Mouse (Mus musculus) limb, embryonic 10.5 days (tissue): ENCODE results near the gene Nrxn1. TPM values are rescaled to one million over a fixed set of nuclear protein-coding genes. Genes with fewer than 3 reads are reported as not detected.

ENCODE experiments used
- DNase-seq: peaks from one replicate; pipeline ENCODE4 v3.0.0-alpha.2; 2017; ENCODE audit warnings: low spot score
- H3K27ac ChIP-seq: fragments of 300-500 bp; sonication (generic); 2 replicates; pipeline ENCODE4 v1.5.1; 2016; ENCODE audit warnings: mild to moderate bottlenecking
- H3K27me3 ChIP-seq: fragments of 300-500 bp; sonication (generic); 2 replicates; pipeline ENCODE4 v1.6.1; 2016; ENCODE audit warnings: low read depth, mild to moderate bottlenecking; ENCODE audit not compliant: poor library complexity, severe bottlenecking
- H3K36me3 ChIP-seq: fragments of 300-500 bp; sonication (generic); 2 replicates; pipeline ENCODE4 v1.6.1; 2016; ENCODE audit warnings: mild to moderate bottlenecking, moderate library complexity
- H3K4me1 ChIP-seq: fragments of 300-500 bp; sonication (generic); 2 replicates; pipeline ENCODE4 v1.6.1; 2016
- H3K4me3 ChIP-seq: fragments of 300-500 bp; sonication (generic); 2 replicates; pipeline ENCODE4 v1.5.1; 2016; ENCODE audit warnings: mild to moderate bottlenecking, moderate library complexity
- H3K9me3 ChIP-seq: fragments of 300-500 bp; sonication (generic); replicated peaks from 2 replicates; pipeline ENCODE4 v1.6.1; 2016; ENCODE audit warnings: mild to moderate bottlenecking
- WGBS: fragments of 180-500 bp; shearing (Covaris S2); methylation state at CpG from one replicate; pipeline ENCODE4 v1.1.7; 2016; 5-methylcytosine and 5-hydroxymethylcytosine counted together
- polyA plus RNA-seq: library from polyadenylated mRNA; unstranded; fragments of >200 nt; fragmentation: Nextera tagmentation; extraction: Ambion mirVana; gene quantifications from 2 replicates; pipeline ENCODE4 v1.2.1, GENCODE M21; 2016

Nrxn1 gene
- polyA plus RNA-seq, result 1.3 and 1.8 TPM in 2 replicates

DNA sequence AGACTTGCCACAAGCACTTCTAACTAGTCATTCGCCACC, at the start of gene Nrxn1:
Nrxn1 (minus strand) TSS at position 30 of the 39 bp plus-strand sequence.
- DNase-seq, result no peak
- Histone ChIP-seq H3K27ac (no peak within 1 kb of the TSS), H3K4me1 (peaks cover 3% of the 10 kb centered on the region; the same call in 1 of the 2 replicates), H3K36me3 (no peaks in the 10 kb centered on the region), H3K27me3 (peaks cover 10% of the 10 kb centered on the region; the same call in 1 of the 2 replicates), H3K9me3 (no peaks in the 10 kb centered on the region), H3K4me3 (no peak within 1 kb of the TSS)
- 0% methylated on average over 1 of the region's 1 CpGs for WGBS

- Histone ChIP-seq H3K9me3 (no peaks in the 10 kb centered on the region), H3K27ac (no peak overlapping the region), H3K36me3 (no peaks in the 10 kb centered on the region), H3K4me1 (no peaks in the 10 kb centered on the region), H3K27me3 (no peaks in the 10 kb centered on the region), H3K4me3 (no peak overlapping the region)
- no peak for DNase-seq
- 84% methylated on average over 3 of the region's 3 CpGs for WGBS
Observed at GRCm38 (mm10) chr17:91136859-91137258, 44.0 kb upstream of the Nrxn1 start.

- 85% methylated on average over 3 of the region's 3 CpGs for WGBS
- H3K27me3 ChIP-seq, result no peaks in the 10 kb centered on the region
Observed at GRCm38 (mm10) chr17:91112880-91113628, 20.2 kb upstream of the Nrxn1 start.

GRCm38 (mm10) chr17:91112085-91112484, 19.2 kb upstream of the Nrxn1 start:
- H3K27me3 ChIP-seq, result no peaks in the 10 kb centered on the region
- no peak overlapping the region for H3K27ac ChIP-seq
- no peak overlapping the region for H3K4me3 ChIP-seq
- no peaks in the 10 kb centered on the region for H3K4me1 ChIP-seq
- no peaks in the 10 kb centered on the region for H3K36me3 ChIP-seq
- H3K9me3 ChIP-seq, result no peaks in the 10 kb centered on the region
- no peak for DNase-seq
- 94% methylated on average over 1 of the region's 1 CpGs for WGBS

More at GRCm38 (mm10) chr17:91112880-91113628, 20.2 kb upstream of the Nrxn1 start:
- no peaks in the 10 kb centered on the region for H3K4me1 ChIP-seq
- DNase-seq, result no peak
- H3K27ac ChIP-seq, result no peak overlapping the region
- H3K4me3 ChIP-seq, result no peak overlapping the region
- H3K9me3 ChIP-seq, result no peaks in the 10 kb centered on the region
- H3K36me3 ChIP-seq, result no peaks in the 10 kb centered on the region

GRCm38 (mm10) chr17:91093081-91093875, 407 bp upstream of the Nrxn1 start:
- Histone ChIP-seq H3K36me3 (no peaks in the 10 kb centered on the region), H3K4me3 (no peak overlapping the region), H3K9me3 (no peaks in the 10 kb centered on the region), H3K4me1 (peaks cover 3% of the 10 kb centered on the region; the same call in 1 of the 2 replicates), H3K27ac (no peak overlapping the region), H3K27me3 (peaks cover 6% of the 10 kb centered on the region; the same call in 1 of the 2 replicates)
- DNase-seq, result no peak
- whole genome bisulfite sequencing, result 37% methylated on average over 11 of the region's 12 CpGs

- H3K27me3 ChIP-seq, result peaks cover 13% of the 10 kb centered on the region; the same call in 1 of the 2 replicates
- no peak overlapping the region for H3K4me3 ChIP-seq
- H3K27ac ChIP-seq, result no peak overlapping the region
- no peaks in the 10 kb centered on the region for H3K36me3 ChIP-seq
- 2% methylated on average over 21 of the region's 21 CpGs for WGBS
- H3K9me3 ChIP-seq, result 0 out of 2 replicates have a peak, but pooled peaks cover 2% of the 10 kb centered on the region
- peak; percentile 88 for DNase-seq
- H3K4me1 ChIP-seq, result peaks cover 3% of the 10 kb centered on the region; the same call in 1 of the 2 replicates
Observed at GRCm38 (mm10) chr17:91092421-91093041, 340 bp downstream of the Nrxn1 start.

DNA sequence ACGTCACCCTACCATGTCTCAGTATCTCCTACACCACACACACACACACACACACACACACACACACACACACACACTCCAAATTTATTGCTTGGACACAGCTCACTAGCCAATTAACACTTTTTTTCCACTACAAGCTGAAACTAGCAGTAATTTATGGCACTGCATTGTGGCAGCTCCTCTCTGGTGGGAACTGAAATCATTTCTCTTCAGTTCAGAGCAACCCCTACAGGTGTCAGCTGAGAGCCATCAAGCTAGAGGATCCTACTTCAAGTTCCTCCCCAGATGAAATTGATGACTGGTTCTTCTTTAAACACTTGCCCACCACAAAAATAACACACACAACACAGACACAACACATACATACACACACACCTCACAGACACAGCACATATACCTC, 2.2 kb downstream of the Nrxn1 start:
- Histone ChIP-seq H3K27me3 (peaks cover 13% of the 10 kb centered on the region; the same call in 1 of the 2 replicates), H3K36me3 (no peaks in the 10 kb centered on the region), H3K9me3 (0 out of 2 replicates have a peak, but pooled peaks cover 2% of the 10 kb centered on the region), H3K4me3 (no peak overlapping the region), H3K4me1 (peaks cover 3% of the 10 kb centered on the region; the same call in 1 of the 2 replicates), H3K27ac (no peak overlapping the region)
- no peak for DNase-seq
- 74% methylated on average over 1 of the region's 1 CpGs for WGBS

GRCm38 (mm10) chr17:91088991-91089390, 3.9 kb downstream of the Nrxn1 start:
- Histone ChIP-seq H3K4me1 (peaks cover 3% of the 10 kb centered on the region; the same call in 1 of the 2 replicates), H3K4me3 (no peak overlapping the region), H3K36me3 (no peaks in the 10 kb centered on the region), H3K9me3 (0 out of 2 replicates have a peak, but pooled peaks cover 2% of the 10 kb centered on the region), H3K27me3 (peaks cover 13% of the 10 kb centered on the region; the same call in 1 of the 2 replicates), H3K27ac (no peak overlapping the region)
- no peak for DNase-seq
- WGBS, result 80% methylated on average over 11 of the region's 11 CpGs

GRCm38 (mm10) chr17:91088037-91088715, 4.7 kb downstream of the Nrxn1 start:
- H3K36me3 ChIP-seq, result no peaks in the 10 kb centered on the region
- H3K4me3 ChIP-seq, result no peak overlapping the region
- peaks cover 3% of the 10 kb centered on the region; the same call in 1 of the 2 replicates for H3K4me1 ChIP-seq
- H3K9me3 ChIP-seq, result 0 out of 2 replicates have a peak, but pooled peaks cover 2% of the 10 kb centered on the region
- no peak overlapping the region for H3K27ac ChIP-seq
- peaks cover 13% of the 10 kb centered on the region; the same call in 1 of the 2 replicates for H3K27me3 ChIP-seq
- DNase-seq, result no peak
- WGBS, result 66% methylated on average over 82 of the region's 82 CpGs

- 89% methylated on average over 1 of the region's 1 CpGs for WGBS
- H3K9me3 ChIP-seq, result 0 out of 2 replicates have a peak, but pooled peaks cover 2% of the 10 kb centered on the region
- no peak overlapping the region for H3K27ac ChIP-seq
- no peaks in the 10 kb centered on the region for H3K36me3 ChIP-seq
- no peaks in the 10 kb centered on the region for H3K4me1 ChIP-seq
- no peak for DNase-seq
- H3K27me3 ChIP-seq, result peaks cover 13% of the 10 kb centered on the region; the same call in 1 of the 2 replicates
- H3K4me3 ChIP-seq, result no peak overlapping the region
Observed at GRCm38 (mm10) chr17:91086412-91086811, 6.5 kb downstream of the Nrxn1 start.

GRCm38 (mm10) chr17:91085416-91085815, 7.5 kb downstream of the Nrxn1 start:
- H3K4me3 ChIP-seq, result no peak overlapping the region
- 95% methylated on average over 2 of the region's 2 CpGs for WGBS
- DNase-seq, result no peak
- H3K27me3 ChIP-seq, result peaks cover 13% of the 10 kb centered on the region; the same call in 1 of the 2 replicates
- H3K36me3 ChIP-seq, result no peaks in the 10 kb centered on the region
- no peaks in the 10 kb centered on the region for H3K4me1 ChIP-seq
- no peak overlapping the region for H3K27ac ChIP-seq
- H3K9me3 ChIP-seq, result 0 out of 2 replicates have a peak, but pooled peaks cover 2% of the 10 kb centered on the region

DNA sequence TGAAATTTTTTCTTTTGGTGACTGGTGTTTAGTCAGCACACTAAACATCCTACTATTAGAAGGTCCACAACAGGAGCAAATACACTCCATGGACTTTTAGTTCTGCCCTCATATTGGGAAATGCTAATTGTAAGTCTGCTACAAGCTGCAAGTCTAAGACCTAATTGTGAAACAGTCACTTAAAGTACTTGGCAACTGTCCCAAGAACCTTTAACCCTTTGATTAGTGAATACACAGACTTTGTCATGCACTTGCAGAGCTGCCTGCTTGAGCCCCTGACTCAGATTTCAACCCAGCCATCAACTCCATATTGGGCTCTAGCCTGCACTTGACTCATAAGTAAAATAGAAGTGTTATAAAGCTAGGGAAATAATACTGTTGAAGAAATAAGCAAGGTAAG, 13.8 kb downstream of the Nrxn1 start:
- H3K9me3 ChIP-seq, result no peaks in the 10 kb centered on the region
- DNase-seq, result no peak
- H3K27ac ChIP-seq, result no peak overlapping the region
- no peaks in the 10 kb centered on the region for H3K36me3 ChIP-seq
- H3K4me3 ChIP-seq, result no peak overlapping the region
- no peaks in the 10 kb centered on the region for H3K4me1 ChIP-seq
- H3K27me3 ChIP-seq, result no peaks in the 10 kb centered on the region
